Comparison of ENCODE assay signal across 7 mouse cellular contexts in the genomic region with DNA sequence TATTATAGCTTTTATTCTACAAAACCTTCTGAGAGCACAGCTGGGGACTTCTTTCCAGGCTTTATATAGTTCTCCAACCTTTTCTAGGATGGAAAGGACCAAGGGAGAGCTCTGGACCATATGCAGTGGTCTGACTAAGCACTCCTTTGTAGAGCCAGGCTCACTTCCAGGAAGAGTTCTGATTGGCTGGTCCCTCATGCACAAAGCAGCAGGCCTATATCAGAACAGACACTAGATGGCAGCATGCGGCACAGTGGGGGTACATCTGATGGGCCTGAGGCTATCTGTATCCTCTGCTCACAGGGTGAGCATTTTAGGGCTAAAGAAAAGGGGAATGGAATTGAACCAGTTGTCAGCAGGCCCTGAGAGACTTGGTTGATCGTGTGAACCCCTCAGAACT. TPM values are rescaled to one million over a fixed set of nuclear protein-coding genes. Genes with fewer than 3 reads are reported as not detected.
DNase-seq lines count a peak whose midpoint lies in the region; ATAC-seq lines count a peak whose summit lies in the region.

No protein-coding gene starts in this region.

- H3K9me3 ChIP-seq in intestine, embryonic 15.5 days, result no peaks in the 10 kb centered on the region
- H3K9me3 ChIP-seq in midbrain, embryonic 10.5 days (replicated peaks), result no peaks in the 10 kb centered on the region

- no peaks in the 10 kb centered on the region for H3K4me1 ChIP-seq in intestine, embryonic 15.5 days (replicated peaks)
- H3K4me1 ChIP-seq in midbrain, embryonic 10.5 days, result no peaks in the 10 kb centered on the region

- no peaks in the 10 kb centered on the region for H3K36me3 ChIP-seq in intestine, embryonic 15.5 days
- no peaks in the 10 kb centered on the region for H3K36me3 ChIP-seq in midbrain, embryonic 10.5 days

- peak; percentile 71 for ATAC-seq in intestine, embryonic 15.5 days

- peak; percentile 82 for DNase-seq in ZHBTc4 (ENCODE audit: low read depth, low spot score)
- DNase-seq in cerebellum, adult 9-11 months, result peak; percentile 79
- DNase-seq in frontal cortex, postnatal 25 days (ENCODE audit: low spot score in 2 of 2), result peak; percentile 38 to 73
- DNase-seq in left cerebral cortex, adult 9 months (ENCODE audit: low spot score in 2 of 2), result peak; percentile 26 to 87
- DNase-seq in midbrain, embryonic 10.5 days (ENCODE audit: low spot score), result peak; percentile 71
- DNase-seq in spleen, postnatal 10 days (ENCODE audit: low spot score in 2 of 2), result peak; percentile 11 to 67

- WGBS in intestine, embryonic 15.5 days, result 20% methylated on average over 2 of the region's 2 CpGs
- 35% methylated on average over 2 of the region's 2 CpGs for WGBS in midbrain, embryonic 10.5 days

- no peaks in the 10 kb centered on the region for H3K27me3 ChIP-seq in intestine, embryonic 15.5 days (replicated peaks)
- no peaks in the 10 kb centered on the region for H3K27me3 ChIP-seq in midbrain, embryonic 10.5 days (ENCODE audit: low read depth, poor library complexity, severe bottlenecking)

- H3K4me3 ChIP-seq in intestine, embryonic 15.5 days (replicated peaks), result no peak overlapping the region
- no peak overlapping the region for H3K4me3 ChIP-seq in midbrain, embryonic 10.5 days

- H3K9ac ChIP-seq in intestine, embryonic 15.5 days, result no peak overlapping the region

- H3K27ac ChIP-seq in intestine, embryonic 15.5 days, result no peak overlapping the region
- no peak overlapping the region for H3K27ac ChIP-seq in midbrain, embryonic 10.5 days (replicated peaks)

- no peak overlapping the region for H3K4me2 ChIP-seq in intestine, embryonic 15.5 days (replicated peaks)

RNA-seq across cellular contexts. Expression of a gene that starts 47.6 kb away (rescaled TPM):
- not detected in 2 replicates for polyA plus RNA-seq in intestine, embryonic 15.5 days (2015; fragmentation: Nextera tagmentation; extraction: Ambion mirVana)
- polyA plus RNA-seq in midbrain, embryonic 10.5 days (2016; fragmentation: Nextera tagmentation; extraction: Ambion mirVana), result not detected in 2 replicates
